Mouse (Mus musculus) heart, adult 2 months (tissue): ENCODE data around the gene Maml3. TPM values are rescaled to one million over a fixed set of nuclear protein-coding genes. Genes with fewer than 3 reads are reported as not detected.

ENCODE experiments used
- DNase-seq, 2 experiments: peaks; one replicate each; pipeline ENCODE4 v3.0.0; 2021
- H3K27ac ChIP-seq: fragments of 200-600 bp; 2 replicates; pipeline ENCODE4 v1.8.1; 2022
- H3K27me3 ChIP-seq: fragments of 200-500 bp; 2 replicates; pipeline ENCODE4 v1.6.1; 2012; ENCODE audit warnings: mild to moderate bottlenecking, low read length, inconsistent platforms, mixed read lengths; ENCODE audit not compliant: control insufficient read depth, insufficient read depth
- H3K36me3 ChIP-seq: fragments of 200-500 bp; 2 replicates; pipeline ENCODE4 v1.6.1; 2012; ENCODE audit warnings: low read length, inconsistent platforms; ENCODE audit not compliant: control insufficient read depth, insufficient read depth
- H3K4me1 ChIP-seq: fragments of 200-500 bp; 2 replicates; pipeline ENCODE4 v1.6.1; 2011; ENCODE audit warnings: low read length; ENCODE audit not compliant: control insufficient read depth, insufficient read depth
- H3K4me3 ChIP-seq: fragments of 200-600 bp; 2 replicates; pipeline ENCODE4 v1.8.1; 2022
- H3K79me2 ChIP-seq: fragments of 200-500 bp; replicated peaks from 2 replicates; pipeline ENCODE4 v1.6.1; 2012; ENCODE audit warnings: mild to moderate bottlenecking, inconsistent platforms, low read length, moderate library complexity, mixed read lengths; ENCODE audit not compliant: control insufficient read depth, insufficient read depth
- H3K9ac ChIP-seq: fragments of 200-500 bp; 2 replicates; pipeline ENCODE4 v1.6.1; 2012; ENCODE audit warnings: low read depth, mild to moderate bottlenecking, control low read depth, inconsistent platforms, low read length, mixed read lengths
- CTCF ChIP-seq: fragments of 200-600 bp; IDR thresholded peaks from 2 replicates; pipeline ENCODE4 v1.8.1; 2022; ENCODE audit warnings: antibody characterized with exemption, mild to moderate bottlenecking, moderate library complexity
- EP300 ChIP-seq: fragments of 200-500 bp; IDR thresholded peaks from 2 replicates; pipeline ENCODE4 v1.6.1; 2011; ENCODE audit warnings: low read depth, low read length, control low read depth; ENCODE audit not compliant: insufficient read depth
- POLR2A ChIP-seq: fragments of 200-500 bp; IDR thresholded peaks from 2 replicates; pipeline ENCODE4 v1.6.1; 2011; ENCODE audit warnings: mild to moderate bottlenecking, low read depth, low read length, control low read depth; ENCODE audit not compliant: insufficient read depth
- WGBS: fragments of 180-500 bp; shearing (Covaris S2); methylation state at CpG from one replicate; pipeline ENCODE4 v1.1.7; 2018; 5-methylcytosine and 5-hydroxymethylcytosine counted together
- intact Hi-C: fragments of 180-260 bp; cut with DNase I; formaldehyde crosslinking; loops from one replicate; pipeline ENCODE4 v1.15.1; 2025
- polyA plus RNA-seq: library from polyadenylated mRNA; depleted of rRNA; stranded (reverse); fragments of >200 nt; gene quantifications from 2 replicates; pipeline ENCODE4 v1.2.3, GENCODE M21; 2012
- total RNA-seq, 2 experiments: library from RNA; stranded (reverse); gene quantifications; 2 replicates each; pipeline ENCODE4 v1.2.3; 2021

The Maml3 gene
- total and polyA plus RNA-seq, 3 experiments = 1.9 to 2.8 (median 2.7) TPM

DNA sequence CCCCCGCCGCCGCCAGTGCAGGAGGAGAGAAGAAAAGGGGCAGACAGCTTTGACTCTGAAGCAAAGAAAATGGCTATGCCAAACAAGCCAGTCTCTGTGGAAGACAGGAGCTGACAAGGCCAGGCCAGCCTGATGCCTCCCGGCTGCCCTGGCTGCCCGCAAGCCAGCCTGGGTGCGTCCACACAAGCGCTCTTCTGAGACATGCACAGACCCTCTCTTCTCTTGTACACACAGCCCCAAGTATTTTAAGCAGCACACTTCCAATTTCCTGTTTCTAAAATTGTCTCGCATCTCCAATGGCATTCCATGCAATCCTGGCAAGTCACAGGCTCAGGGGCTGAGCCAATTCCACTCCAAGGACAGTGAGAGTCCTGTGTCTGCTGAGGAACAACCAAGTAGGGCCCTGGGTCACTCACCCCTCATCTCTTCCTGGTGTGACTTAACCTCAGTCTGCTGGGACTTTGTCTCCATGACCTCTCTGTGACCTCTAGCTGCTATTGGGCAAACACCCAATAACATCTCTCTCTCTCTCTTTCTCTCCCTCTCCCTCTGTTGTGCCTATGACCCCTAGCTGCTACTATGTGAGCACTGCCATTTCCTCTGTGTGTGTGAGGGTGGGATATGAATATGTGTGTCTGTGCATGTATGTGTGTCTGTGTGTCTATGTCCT is 354.9 kb downstream of the Maml3 start:
- Histone ChIP-seq H3K9ac (peak overlapping the region; percentile 11; the same call in 1 of the 2 replicates), H3K79me2 (no peaks in the 10 kb centered on the region), H3K4me3 (no peak overlapping the region), H3K4me1 (peaks cover 11% of the 10 kb centered on the region), H3K27me3 (no peaks in the 10 kb centered on the region), H3K36me3 (no peaks in the 10 kb centered on the region), H3K27ac (peak overlapping the region; percentile 78)
- peak; percentile 48 to 71 for DNase-seq
- TF ChIP-seq EP300 (0 out of 2 replicates have a peak, but pooled peaks have one; percentile 71), CTCF (no peak)
- intact Hi-C loops = no loop called here
- 11% methylated on average over 8 of the region's 8 CpGs for WGBS

DNA sequence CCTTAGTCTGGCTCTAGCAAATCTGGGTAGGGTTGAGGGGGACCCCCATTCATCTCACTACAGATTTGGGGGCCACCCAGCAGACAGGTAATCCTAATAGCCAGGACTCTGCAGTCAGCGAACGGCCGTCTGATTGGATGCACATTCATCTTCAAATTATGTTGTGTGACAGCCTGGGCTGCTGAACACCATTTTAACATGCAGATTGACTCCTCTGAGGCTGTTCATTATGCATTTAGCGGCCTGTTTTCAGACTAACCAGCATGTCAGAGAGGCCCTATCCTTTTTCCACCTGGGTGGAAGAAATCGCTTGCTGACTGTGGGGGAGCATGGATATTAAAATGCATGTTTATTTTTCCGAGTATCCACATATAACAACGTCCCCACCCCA is 355.5 kb downstream of the Maml3 start:
- H3K4me3 ChIP-seq = no peak overlapping the region
- H3K27ac ChIP-seq = peak overlapping the region; percentile 78
- peak overlapping the region; percentile 11; the same call in 1 of the 2 replicates for H3K9ac ChIP-seq
- 49% methylated on average over 7 of the region's 7 CpGs for WGBS
- no peaks in the 10 kb centered on the region for H3K36me3 ChIP-seq
- intact Hi-C loops = no loop called here
- no peaks in the 10 kb centered on the region for H3K27me3 ChIP-seq
- no peaks in the 10 kb centered on the region for H3K79me2 ChIP-seq
- no peak for DNase-seq
- peaks cover 11% of the 10 kb centered on the region for H3K4me1 ChIP-seq
- no peak for TF ChIP-seq CTCF
- no peak for TF ChIP-seq POLR2A
- TF ChIP-seq EP300 = no peak

DNA sequence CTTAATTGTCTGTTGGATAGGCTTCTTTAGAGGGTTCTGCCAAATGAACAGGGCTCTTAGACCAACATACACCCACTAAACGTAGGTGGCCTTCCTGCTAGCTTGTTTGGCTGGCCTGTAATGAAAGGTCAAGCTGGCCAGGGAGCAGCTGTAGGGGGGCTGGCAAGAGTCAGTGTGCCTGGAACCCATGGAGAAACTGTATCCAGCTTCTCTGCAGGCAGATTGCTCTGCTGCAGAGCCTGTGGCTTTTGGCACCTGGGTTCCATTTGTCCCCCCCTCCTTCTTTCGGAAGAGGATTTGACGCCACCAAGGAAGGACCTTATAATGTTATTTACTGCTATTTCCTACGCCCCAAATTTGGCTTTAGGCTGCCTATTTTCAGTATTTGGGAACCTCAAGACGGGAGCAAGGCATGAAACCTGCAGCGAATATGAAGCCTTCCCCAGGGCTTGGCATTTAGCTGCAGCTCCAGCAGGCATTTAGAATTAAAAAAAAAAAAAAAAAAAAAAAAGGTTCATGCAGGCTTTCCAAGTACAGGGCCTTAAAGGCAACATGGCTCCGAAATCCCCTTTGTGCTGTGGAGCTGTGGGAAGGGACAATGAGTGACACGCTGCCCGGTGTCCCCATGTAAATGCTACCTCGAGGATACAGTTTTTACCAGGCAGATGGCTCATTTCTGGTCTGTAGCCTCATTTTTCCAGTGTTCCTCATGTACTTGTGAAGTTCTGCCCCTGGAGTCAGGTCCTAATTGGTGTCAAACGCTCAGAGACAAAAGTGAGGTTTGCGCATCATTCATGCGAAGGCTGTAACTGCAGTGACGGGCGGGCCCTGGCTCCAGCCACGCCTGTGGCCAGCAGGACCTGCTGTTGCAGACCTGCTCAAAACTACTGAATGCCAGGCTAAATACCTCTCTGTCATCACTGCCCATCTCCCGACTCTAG is 356.2 kb downstream of the Maml3 start:
- intact Hi-C loops = no loop called here
- no peaks in the 10 kb centered on the region for H3K36me3 ChIP-seq
- no peak overlapping the region for H3K9ac ChIP-seq
- no peak for TF ChIP-seq EP300
- TF ChIP-seq CTCF = no peak
- no peak for TF ChIP-seq POLR2A
- peaks cover 11% of the 10 kb centered on the region for H3K4me1 ChIP-seq
- H3K79me2 ChIP-seq = no peaks in the 10 kb centered on the region
- no peak overlapping the region for H3K4me3 ChIP-seq
- DNase-seq = no peak
- WGBS = 85% methylated on average over 17 of the region's 17 CpGs
- no peak overlapping the region for H3K27ac ChIP-seq
- H3K27me3 ChIP-seq = no peaks in the 10 kb centered on the region

DNA sequence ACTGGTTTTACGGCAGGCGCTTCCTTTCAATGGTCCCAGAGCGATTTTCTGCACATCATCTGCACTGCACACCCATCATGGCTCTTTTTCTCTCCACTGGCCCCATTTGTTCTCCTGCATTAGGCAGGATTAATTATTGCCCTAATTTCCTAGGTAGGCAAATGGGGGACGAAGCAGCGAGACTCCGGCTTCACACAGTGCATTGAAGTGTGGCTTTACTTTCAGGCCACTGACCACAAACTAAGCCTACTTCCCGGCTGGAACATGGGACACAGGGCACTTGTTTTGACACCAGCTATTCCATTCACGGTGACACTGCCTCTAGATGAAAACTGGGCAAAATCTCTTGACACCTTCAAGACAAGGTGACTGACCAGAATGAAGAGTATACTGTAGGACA is 358.1 kb downstream of the Maml3 start:
- H3K4me3 ChIP-seq = no peak overlapping the region
- no peak for DNase-seq
- H3K4me1 ChIP-seq = peaks cover 11% of the 10 kb centered on the region
- no peaks in the 10 kb centered on the region for H3K36me3 ChIP-seq
- no peaks in the 10 kb centered on the region for H3K79me2 ChIP-seq
- 97% methylated on average over 8 of the region's 8 CpGs for WGBS
- no peak overlapping the region for H3K9ac ChIP-seq
- H3K27me3 ChIP-seq = no peaks in the 10 kb centered on the region
- intact Hi-C loops = no loop called here
- no peak overlapping the region for H3K27ac ChIP-seq
- TF ChIP-seq POLR2A = no peak
- no peak for TF ChIP-seq CTCF
- TF ChIP-seq EP300 = no peak

DNA sequence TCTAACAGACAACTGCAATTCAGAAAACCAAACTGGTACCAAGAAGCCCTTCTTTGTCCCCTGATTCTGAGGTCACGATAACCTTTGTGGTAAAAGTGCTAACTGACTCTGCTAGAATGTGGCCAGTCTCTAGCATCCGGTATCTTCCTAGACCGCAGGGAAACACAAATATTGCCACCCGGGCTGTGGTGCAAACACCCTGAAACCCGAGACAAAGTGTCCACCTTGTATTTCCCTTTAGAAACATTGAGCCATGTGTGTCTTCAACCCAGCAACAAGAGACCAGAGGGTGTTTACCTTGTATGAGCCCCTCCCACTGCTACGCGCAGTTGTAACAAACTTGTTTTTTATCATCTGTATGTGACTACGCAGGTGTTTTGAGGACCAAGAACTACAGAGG is 359.7 kb downstream of the Maml3 start:
- DNase-seq = no peak
- Histone ChIP-seq H3K27ac (no peak overlapping the region), H3K27me3 (no peaks in the 10 kb centered on the region), H3K4me3 (no peak overlapping the region), H3K9ac (no peak overlapping the region), H3K79me2 (no peaks in the 10 kb centered on the region), H3K4me1 (peaks cover 5% of the 10 kb centered on the region), H3K36me3 (no peaks in the 10 kb centered on the region)
- intact Hi-C loops = no loop called here
- TF ChIP-seq CTCF = no peak
- TF ChIP-seq EP300 = no peak
- no peak for TF ChIP-seq POLR2A
- WGBS = 79% methylated on average over 8 of the region's 8 CpGs

DNA sequence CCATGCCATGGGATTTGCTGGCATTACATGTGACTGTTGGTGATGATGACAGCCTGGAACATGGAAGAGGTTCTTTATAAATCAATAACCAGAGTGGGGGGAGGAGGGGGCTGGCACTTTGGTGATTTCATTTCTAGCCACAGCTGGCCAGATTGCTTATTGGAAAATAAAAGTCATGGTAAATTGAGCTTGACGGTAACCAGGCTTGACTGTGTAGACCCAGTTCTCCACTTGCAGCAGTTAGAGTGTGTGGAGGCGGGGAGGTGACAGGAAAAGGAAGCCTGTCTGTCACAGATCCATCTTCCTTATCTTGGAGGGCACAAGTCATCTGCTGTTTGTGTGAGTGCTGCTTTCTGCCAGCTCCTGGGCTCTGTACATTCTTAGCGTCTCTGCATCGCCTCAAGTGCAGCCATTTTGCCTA is 360.5 kb downstream of the Maml3 start:
- Histone ChIP-seq H3K27me3 (no peaks in the 10 kb centered on the region), H3K79me2 (no peaks in the 10 kb centered on the region), H3K27ac (no peak overlapping the region), H3K4me1 (no peaks in the 10 kb centered on the region; the same call in 1 of the 2 replicates), H3K9ac (no peak overlapping the region), H3K36me3 (no peaks in the 10 kb centered on the region), H3K4me3 (no peak overlapping the region)
- TF ChIP-seq EP300 (no peak), POLR2A (no peak), CTCF (no peak)
- DNase-seq = no peak
- intact Hi-C loops = no loop called here
- WGBS = 52% methylated on average over 4 of the region's 4 CpGs
